Mouse (Mus musculus) liver, embryonic 15.5 days (tissue): ENCODE measurements around the gene Iqca. TPM values are rescaled to one million over a fixed set of nuclear protein-coding genes. Genes with fewer than 3 reads are reported as not detected.

Source experiments
- ATAC-seq: fragments of 200-750 bp; cut with Nextera tagmentation; 2 replicates; pipeline ENCODE4 v1.8.0; 2017; ENCODE audit warnings: moderate number of reproducible peaks, mild to moderate bottlenecking, moderate library complexity; ENCODE audit not compliant: insufficient read depth
- H3K27ac ChIP-seq: fragments of 300-500 bp; sonication (generic); replicated peaks from 2 replicates; pipeline ENCODE4 v1.5.1; 2015; ENCODE audit warnings: mild to moderate bottlenecking, inconsistent platforms
- H3K27me3 ChIP-seq: fragments of 300-500 bp; sonication (generic); 2 replicates; pipeline ENCODE4 v1.6.1; 2015; ENCODE audit warnings: mild to moderate bottlenecking, inconsistent platforms
- H3K36me3 ChIP-seq: fragments of 300-500 bp; sonication (generic); replicated peaks from 2 replicates; pipeline ENCODE4 v1.6.1; 2015; ENCODE audit warnings: moderate library complexity, mild to moderate bottlenecking, inconsistent platforms
- H3K4me1 ChIP-seq: fragments of 300-500 bp; sonication (generic); replicated peaks from 2 replicates; pipeline ENCODE4 v1.6.1; 2015; ENCODE audit warnings: inconsistent platforms
- H3K4me2 ChIP-seq: fragments of 300-500 bp; sonication (generic); 2 replicates; pipeline ENCODE4 v1.6.1; 2015; ENCODE audit warnings: moderate library complexity, mild to moderate bottlenecking, inconsistent platforms
- H3K4me3 ChIP-seq: fragments of 300-500 bp; sonication (generic); replicated peaks from 2 replicates; pipeline ENCODE4 v1.5.1; 2015; ENCODE audit warnings: mild to moderate bottlenecking, inconsistent platforms
- H3K9ac ChIP-seq: fragments of 300-500 bp; sonication (generic); 2 replicates; pipeline ENCODE4 v1.6.1; 2015; ENCODE audit warnings: moderate library complexity, mild to moderate bottlenecking, inconsistent platforms
- H3K9me3 ChIP-seq: fragments of 300-500 bp; sonication (generic); replicated peaks from 2 replicates; pipeline ENCODE4 v1.6.1; 2016; ENCODE audit warnings: inconsistent platforms
- WGBS: fragments of 180-500 bp; shearing (Covaris S2); methylation state at CpG from one replicate; pipeline ENCODE4 v1.1.7; 2015; ENCODE audit warnings: mixed read lengths; ENCODE audit not compliant: insufficient replicate concordance; 5-methylcytosine and 5-hydroxymethylcytosine counted together
- polyA plus RNA-seq: library from polyadenylated mRNA; unstranded; fragments of >200 nt; fragmentation: Nextera tagmentation; extraction: Ambion mirVana; gene quantifications from 2 replicates; pipeline ENCODE4 v1.2.1, GENCODE M21; 2015

Iqca gene
- polyA plus RNA-seq, 1 experiment from 2014 or later = 0.17 TPM

DNA sequence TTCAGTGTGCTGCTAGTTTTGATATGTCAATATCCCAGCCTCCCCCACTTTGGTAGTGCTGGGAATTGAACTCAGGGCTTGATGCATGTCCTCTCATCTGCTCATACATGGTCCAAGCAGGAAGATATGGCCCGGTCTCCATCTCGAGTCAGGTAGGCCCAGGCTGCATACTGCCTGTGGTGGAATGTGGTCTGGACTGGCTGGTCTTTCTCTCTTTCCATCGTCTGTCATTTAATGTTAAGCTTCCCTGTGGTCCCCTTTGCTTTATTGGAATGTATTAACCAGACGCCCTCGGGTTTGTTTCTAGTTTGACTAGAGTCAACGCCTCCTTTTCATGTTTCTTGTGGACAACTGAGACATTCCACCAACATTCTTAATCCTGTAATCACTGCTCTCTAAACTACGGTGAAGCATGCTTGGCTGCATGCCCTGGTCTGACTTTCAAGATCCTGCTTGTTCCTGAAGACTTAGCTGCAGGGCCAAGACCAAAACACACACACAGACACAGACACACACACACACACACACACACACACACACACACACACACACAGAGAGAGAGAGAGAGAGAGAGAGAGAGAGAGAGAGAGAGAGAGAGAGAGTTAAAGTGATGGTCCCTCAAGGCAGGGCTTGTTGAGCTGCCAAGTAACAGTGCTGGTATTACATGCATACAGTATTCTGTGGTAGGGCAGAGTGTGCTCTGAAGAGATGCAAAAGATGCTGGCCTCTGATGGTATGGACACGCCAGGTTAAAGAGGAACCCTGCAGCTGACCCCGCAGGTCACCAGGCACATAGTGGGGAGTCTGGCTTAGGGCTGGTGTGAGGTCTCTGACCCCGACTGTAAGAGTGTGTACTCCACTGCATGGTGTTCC, 52.6 kb downstream of the Iqca start:
- Histone ChIP-seq H3K4me1 (no peaks in the 10 kb centered on the region), H3K9me3 (no peaks in the 10 kb centered on the region), H3K27ac (no peak overlapping the region), H3K4me2 (no peak overlapping the region), H3K4me3 (no peak overlapping the region), H3K9ac (no peak overlapping the region), H3K27me3 (no peaks in the 10 kb centered on the region), H3K36me3 (no peaks in the 10 kb centered on the region)
- ATAC-seq = no peak
- WGBS = 66% methylated on average over 10 of the region's 10 CpGs

DNA sequence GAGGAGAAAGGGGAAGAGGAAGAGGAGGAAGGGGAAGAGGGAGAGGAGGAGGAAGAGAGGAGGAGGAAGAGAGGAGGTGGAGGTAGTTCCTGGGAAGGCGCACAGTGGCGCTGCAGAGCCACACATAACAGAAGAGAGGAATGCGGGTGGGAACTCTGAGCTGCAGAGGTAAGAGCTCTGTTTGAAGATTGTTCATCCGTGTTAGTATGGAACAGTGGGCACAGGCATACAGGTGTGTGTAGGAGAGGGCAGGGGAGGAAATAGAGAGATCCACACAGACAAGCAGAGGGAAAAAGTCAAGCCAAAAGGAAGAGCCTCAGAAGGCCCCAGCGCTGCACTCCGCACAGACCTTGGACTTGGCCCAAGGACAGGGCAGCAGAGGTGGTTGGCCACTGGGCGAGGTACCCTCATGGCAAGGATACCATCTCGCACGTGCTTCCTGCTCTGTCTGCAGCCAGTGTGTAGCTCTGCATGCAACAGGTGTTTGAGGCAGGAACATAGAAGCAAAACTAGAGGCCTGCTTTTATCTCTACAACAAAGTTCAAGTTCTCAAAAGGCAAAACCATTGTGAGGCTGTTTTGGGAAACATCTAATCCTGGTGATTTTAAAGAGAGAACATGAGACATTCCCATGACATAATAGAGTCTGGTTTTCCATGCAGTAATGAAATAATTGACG, 60.2 kb downstream of the Iqca start:
- Histone ChIP-seq H3K9ac (no peak overlapping the region), H3K36me3 (no peaks in the 10 kb centered on the region), H3K4me2 (no peak overlapping the region), H3K4me3 (no peak overlapping the region), H3K27ac (no peak overlapping the region), H3K27me3 (no peaks in the 10 kb centered on the region), H3K4me1 (no peaks in the 10 kb centered on the region), H3K9me3 (no peaks in the 10 kb centered on the region)
- no peak for ATAC-seq
- 73% methylated on average over 10 of the region's 10 CpGs for WGBS

DNA sequence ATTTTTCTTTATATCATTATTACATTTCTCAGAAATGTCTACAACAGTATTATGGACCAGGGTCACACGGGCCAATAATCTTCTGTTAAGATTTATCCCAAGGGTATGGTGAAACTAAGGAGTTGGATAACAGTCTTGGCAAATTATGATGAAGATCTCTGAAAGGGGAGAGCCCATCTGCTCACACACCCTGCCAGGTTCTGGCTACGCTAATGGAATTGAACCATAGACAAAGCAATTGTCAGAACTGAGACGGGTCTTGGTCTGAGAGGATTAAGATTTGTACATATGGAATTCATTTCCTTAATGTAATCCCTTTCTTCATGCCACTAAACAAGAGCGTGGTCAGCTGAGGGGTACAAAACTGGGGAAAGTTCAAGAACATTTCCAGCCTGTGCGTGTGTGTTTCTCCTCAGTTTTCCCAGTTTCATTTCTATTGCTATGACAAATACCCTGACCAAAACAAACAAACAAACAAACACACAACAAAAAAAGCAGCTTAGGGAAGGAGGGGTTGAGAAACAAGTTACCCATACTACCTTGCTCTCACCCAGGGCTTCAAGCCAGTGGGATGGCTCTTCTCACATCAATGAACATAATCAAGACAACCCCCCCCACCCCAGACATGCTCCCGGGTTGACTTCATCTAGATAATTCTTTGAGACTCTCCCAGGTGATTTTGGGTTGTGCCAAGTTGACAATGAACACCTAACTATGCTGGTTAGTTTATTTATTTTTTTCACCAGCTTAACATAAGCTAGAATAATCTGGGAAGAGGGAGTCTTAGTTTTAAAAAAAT, 64.8 kb downstream of the Iqca start:
- Histone ChIP-seq H3K36me3 (no peaks in the 10 kb centered on the region), H3K4me3 (no peak overlapping the region), H3K9me3 (no peaks in the 10 kb centered on the region), H3K4me2 (no peak overlapping the region), H3K9ac (no peak overlapping the region), H3K27ac (no peak overlapping the region), H3K4me1 (no peaks in the 10 kb centered on the region), H3K27me3 (no peaks in the 10 kb centered on the region)
- WGBS = 63% methylated on average over 6 of the region's 6 CpGs
- ATAC-seq = no peak

DNA sequence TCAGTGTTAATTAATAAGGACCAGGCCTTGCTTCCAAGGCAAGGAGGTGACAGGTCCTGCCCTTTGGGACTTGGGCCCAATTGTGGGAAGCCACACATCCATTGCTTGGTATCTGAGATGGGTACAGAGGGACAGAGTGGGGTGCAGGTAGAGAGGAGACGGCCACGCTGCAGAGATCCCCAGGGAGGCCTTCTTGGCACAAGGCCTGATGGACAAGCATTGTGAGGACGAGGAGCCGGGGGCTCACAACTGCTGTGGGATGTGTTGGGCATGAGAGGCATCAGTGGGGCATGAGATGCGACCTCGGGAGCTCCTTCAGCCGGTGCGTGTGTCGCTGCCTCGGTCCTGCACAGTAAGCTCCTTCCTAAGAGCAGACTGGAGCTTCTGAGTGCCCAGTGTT, 66.7 kb downstream of the Iqca start:
- ATAC-seq = no peak
- Histone ChIP-seq H3K9ac (no peak overlapping the region), H3K4me2 (no peak overlapping the region), H3K4me3 (no peak overlapping the region), H3K27me3 (no peaks in the 10 kb centered on the region), H3K4me1 (no peaks in the 10 kb centered on the region), H3K9me3 (no peaks in the 10 kb centered on the region), H3K36me3 (no peaks in the 10 kb centered on the region), H3K27ac (no peak overlapping the region)
- 77% methylated on average over 10 of the region's 10 CpGs for WGBS

DNA sequence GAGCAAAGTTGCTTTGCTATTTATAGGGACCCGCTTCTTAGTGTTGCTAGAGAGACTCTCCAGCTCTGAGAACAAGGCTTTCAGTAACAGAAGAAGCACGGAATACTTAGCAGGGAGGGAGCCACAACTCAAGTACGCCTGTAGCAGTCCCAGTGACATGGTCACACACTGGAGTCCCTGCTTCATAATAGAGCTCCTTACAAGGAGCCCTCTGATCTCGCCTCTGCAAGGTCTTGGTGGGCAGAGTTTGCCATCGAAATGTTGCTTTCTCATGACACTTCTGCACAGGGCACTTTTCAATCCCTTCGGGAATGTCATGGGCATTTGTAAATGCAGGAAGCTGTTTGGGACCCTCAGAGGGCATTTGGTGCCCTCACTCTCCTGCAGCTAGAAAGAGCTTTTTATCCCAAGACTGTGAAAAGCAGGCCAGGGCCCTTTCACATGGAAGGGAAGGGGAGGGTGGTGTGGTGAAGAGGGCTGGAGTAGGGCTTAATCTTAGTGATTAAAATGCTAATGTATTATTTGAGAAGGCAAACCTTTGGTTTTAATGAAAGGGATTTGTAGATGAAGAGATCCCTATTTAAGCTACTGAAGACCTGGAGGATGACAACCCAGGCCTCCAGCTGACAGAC, 67.6 kb downstream of the Iqca start:
- Histone ChIP-seq H3K9me3 (no peaks in the 10 kb centered on the region), H3K4me1 (no peaks in the 10 kb centered on the region), H3K27ac (no peak overlapping the region), H3K36me3 (no peaks in the 10 kb centered on the region), H3K4me2 (no peak overlapping the region), H3K4me3 (no peak overlapping the region), H3K27me3 (no peaks in the 10 kb centered on the region), H3K9ac (no peak overlapping the region)
- ATAC-seq = no peak
- 50% methylated on average over 6 of the region's 6 CpGs for WGBS

- Histone ChIP-seq H3K4me2 (no peak overlapping the region), H3K4me1 (no peaks in the 10 kb centered on the region), H3K9me3 (no peaks in the 10 kb centered on the region), H3K4me3 (no peak overlapping the region), H3K27me3 (no peaks in the 10 kb centered on the region), H3K36me3 (no peaks in the 10 kb centered on the region), H3K9ac (no peak overlapping the region), H3K27ac (no peak overlapping the region)
- 68% methylated on average over 2 of the region's 2 CpGs for WGBS
- no peak for ATAC-seq
Measured at GRCm38 (mm10) chr1:90076291-90076690, 76.9 kb downstream of the Iqca start.

- no peak for ATAC-seq
- Histone ChIP-seq H3K4me3 (no peak overlapping the region), H3K9ac (no peak overlapping the region), H3K4me1 (no peaks in the 10 kb centered on the region), H3K27me3 (no peaks in the 10 kb centered on the region), H3K36me3 (no peaks in the 10 kb centered on the region), H3K27ac (no peak overlapping the region), H3K4me2 (no peak overlapping the region), H3K9me3 (no peaks in the 10 kb centered on the region)
- 66% methylated on average over 5 of the region's 5 CpGs for WGBS
Measured at GRCm38 (mm10) chr1:90074779-90075178, 78.4 kb downstream of the Iqca start.

- Histone ChIP-seq H3K27ac (no peak overlapping the region), H3K9me3 (no peaks in the 10 kb centered on the region), H3K36me3 (no peaks in the 10 kb centered on the region), H3K27me3 (no peaks in the 10 kb centered on the region), H3K9ac (no peak overlapping the region), H3K4me3 (no peak overlapping the region), H3K4me2 (no peak overlapping the region), H3K4me1 (no peaks in the 10 kb centered on the region)
- WGBS = 60% methylated on average over 13 of the region's 13 CpGs
- ATAC-seq = no peak
Measured at GRCm38 (mm10) chr1:90071812-90072580, 81.2 kb downstream of the Iqca start.

GRCm38 (mm10) chr1:90060599-90060998, 92.6 kb downstream of the Iqca start:
- Histone ChIP-seq H3K4me2 (no peak overlapping the region), H3K27me3 (no peaks in the 10 kb centered on the region), H3K9ac (no peak overlapping the region), H3K4me3 (no peak overlapping the region), H3K27ac (no peak overlapping the region), H3K4me1 (no peaks in the 10 kb centered on the region), H3K9me3 (no peaks in the 10 kb centered on the region), H3K36me3 (no peaks in the 10 kb centered on the region)
- no peak for ATAC-seq
- 29% methylated on average over 7 of the region's 7 CpGs for WGBS

DNA sequence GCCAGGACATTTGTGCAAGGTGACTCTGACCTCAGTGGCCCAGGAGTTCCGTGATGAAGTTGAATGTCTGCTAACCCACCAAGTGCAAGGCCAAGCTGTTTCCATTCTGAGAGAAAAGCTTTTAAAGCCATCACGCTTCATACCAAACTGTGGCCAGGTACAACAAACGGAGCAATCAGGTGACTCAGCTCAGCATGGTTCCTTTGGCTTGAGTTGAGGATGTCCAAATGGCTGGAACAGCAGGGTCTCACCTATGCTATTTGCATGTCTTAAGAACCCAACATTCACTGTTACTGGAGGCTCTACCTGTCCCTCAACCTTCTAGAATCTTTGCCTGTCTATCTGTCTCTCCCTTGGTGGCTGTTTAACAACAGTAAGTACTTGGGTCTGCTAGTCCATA, 93.1 kb downstream of the Iqca start:
- WGBS = 53% methylated on average over 3 of the region's 3 CpGs
- Histone ChIP-seq H3K9me3 (no peaks in the 10 kb centered on the region), H3K4me3 (no peak overlapping the region), H3K36me3 (no peaks in the 10 kb centered on the region), H3K4me2 (no peak overlapping the region), H3K27ac (no peak overlapping the region), H3K9ac (no peak overlapping the region), H3K4me1 (no peaks in the 10 kb centered on the region), H3K27me3 (no peaks in the 10 kb centered on the region)
- no peak for ATAC-seq
